Mouse (Mus musculus): Measurements from ENCODE around the gene Cacna2d1.

Gene Cacna2d1

DNA sequence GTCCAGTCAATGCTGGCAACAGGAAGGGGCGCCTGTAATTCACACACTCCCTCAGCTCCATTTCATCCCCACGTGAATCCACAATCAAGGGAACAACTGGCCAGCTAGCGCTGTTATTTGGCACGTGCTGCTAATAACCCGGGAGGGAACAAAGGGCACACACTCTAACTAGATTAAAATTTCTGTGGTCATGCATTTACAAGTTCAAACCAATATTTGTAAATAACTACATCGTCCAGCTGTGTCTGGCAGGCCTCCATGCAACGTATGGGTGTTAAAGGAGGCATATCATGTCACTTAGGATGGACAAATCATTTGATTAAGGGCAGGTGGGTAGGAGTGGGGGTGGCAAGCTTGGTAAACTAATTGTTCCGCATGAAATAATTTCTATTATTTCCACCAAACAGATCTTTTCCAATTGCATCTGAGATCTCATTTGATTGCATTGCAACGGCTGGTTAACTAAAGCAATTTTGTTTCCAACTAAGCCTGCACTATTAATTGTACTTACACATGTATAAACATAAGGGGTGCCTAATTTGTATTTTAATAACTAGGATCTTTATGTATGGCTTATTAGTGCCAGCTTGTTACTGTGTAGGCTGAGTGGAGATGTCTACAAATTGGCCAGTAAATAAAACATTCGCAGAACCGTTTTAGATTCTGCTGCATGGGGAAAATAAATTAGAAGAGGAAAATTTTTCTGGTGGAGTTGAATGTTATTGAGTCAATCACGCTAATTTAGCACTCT is 231.8 kb downstream of the Cacna2d1 start:
- no peak for DNase-seq

DNA sequence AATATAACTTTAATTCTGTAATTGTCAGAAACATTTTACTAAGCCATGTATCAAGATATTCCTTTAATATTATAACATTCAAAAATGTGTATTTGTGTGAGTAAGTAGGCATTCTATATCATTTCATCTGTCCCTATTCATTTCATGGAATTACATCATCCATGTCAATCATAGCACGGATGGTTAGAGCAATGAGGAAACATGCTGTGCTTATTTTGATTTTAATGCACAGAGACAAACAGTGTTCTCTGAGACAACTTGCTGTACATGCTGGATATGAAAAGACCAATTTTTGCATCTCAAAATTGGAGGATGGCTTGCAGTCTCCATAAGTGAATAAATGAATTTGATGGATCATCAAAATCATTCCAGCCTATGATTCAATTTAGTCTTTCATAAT is 232.4 kb downstream of the Cacna2d1 start:
- DNase-seq, result no peak

DNA sequence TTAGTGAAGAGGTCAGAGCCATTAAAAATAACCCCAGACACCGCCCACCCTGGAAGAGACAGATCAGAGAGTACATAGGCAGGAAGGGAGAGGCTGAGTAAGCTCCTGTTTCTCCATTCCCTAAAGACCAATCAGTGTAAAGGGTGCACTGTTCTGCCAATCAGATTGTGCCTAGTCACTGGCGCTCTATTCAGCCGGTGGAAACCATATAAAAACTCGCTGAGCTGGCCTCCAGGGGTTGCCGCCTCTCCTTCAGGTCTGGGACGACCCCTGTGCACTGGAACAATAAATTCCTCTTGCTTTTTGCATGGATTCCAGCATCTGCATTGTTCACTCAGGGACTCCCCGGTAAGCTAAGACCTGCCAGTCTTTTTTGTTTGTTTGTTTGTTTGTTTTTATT is 246.6 kb downstream of the Cacna2d1 start:
- no peak for DNase-seq

DNA sequence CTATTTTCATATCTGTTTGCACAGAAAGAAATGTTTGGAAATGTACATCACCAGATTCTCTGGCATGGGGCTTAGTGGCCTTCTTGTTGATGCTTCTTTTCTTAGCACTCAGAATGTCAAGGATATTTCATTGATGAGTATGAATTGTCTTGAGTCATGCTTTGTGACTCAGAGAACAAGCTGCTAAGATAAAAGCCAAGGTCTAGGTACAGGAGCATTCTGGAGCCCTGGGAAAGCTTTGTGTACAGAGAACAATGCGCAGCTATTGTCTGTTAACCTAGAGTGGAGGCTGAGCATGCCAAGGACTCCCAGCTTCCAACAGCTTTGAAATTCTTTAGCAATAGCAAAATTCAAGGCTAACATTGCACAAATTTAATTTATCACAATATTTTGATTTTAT is 249.6 kb downstream of the Cacna2d1 start:
- no peak for DNase-seq

DNA sequence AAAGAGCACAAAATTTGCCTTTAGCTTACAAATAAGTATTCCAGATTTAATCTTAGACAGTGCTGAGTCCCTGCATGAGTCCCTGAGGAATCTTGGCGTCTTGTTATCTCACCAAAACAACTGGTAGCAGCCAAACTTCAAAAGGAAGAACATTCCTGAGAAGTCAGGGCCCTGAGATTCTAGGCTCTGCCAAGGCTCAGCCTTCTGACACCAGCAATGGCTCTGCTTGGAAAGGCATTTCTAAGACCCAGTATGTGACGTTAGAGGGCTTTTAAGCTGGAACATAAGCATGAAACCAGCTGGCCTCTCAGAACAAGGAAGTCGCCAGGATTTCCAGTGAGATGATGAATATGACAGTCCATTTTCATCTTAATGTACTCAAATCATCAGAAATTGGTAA is 253.4 kb downstream of the Cacna2d1 start:
- DNase-seq, result peak; percentile 7 to 42

DNA sequence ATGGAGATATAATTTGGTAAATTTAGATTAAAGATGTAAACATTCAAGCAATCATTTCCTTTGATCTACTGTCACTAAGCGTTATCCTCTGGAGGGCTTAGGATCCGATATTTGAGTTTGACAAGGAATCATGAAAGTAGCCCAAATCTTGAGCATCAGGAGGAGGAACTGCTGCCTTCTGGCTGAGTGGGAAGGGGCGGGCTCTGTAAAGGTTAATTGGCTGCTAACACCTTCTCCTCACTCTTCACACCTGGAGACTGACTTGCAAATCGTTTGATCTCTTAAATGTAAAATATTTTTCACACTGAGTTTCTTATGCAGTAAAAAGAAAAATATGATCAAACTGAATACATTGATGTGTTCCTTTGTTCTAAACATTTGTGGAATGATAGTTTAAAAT is 255.4 kb downstream of the Cacna2d1 start:
- no peak for DNase-seq

DNA sequence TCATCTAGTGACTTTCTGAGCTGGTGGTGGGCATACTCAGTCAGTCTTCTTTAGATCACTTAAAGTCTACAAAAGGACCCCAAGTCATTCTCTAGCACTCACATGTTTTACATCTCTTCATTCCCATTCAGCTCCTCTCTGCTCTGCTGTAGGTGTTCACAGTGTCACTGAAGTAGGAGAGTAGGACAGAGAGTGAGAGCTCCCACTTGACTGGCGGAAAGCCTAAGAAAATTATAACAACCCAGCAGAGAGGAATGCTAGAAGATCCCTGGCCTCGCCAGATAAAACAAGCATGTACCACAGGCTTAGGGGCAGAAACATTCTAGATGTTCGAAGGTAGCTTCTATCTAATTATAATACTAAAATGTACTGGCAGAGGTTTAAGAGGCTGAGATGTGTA is 256.7 kb downstream of the Cacna2d1 start:
- DNase-seq, result no peak

DNA sequence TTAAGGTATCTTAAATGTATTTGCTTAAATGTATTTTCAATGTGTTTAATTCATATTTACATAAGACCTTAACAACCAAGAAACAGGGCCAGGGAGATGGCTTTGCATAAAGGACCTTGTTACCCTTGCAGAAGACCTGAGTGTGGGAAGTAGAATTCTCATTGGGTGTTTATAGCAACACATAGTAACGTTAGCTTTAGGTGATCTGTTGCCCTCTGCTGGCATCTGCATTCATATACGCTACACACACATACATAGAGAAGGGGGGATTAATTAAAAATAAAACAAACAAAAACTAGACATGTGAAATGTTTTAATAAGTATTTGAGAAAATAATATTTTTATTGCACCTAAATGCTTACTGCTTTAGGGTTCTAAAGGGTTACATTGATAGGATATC is 265.3 kb downstream of the Cacna2d1 start:
- no peak for DNase-seq

DNA sequence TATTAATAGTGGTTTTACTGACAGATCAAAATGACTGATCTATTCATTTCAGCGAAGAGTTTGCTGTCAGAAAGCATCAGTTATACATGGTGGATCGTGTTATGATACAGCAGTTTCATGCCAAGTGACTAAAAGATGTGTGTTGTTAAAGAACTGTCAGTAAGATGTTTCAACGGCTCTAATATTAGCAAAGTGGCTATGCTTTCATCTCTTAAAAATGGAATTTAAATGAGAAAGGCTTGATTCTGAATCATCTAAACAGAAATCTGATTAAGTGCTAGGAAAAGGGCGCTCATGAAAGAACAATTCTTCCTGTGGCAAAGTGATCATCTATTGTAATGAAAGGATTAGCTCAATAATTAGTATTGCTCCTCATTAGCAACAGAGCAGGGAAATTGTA is 287.5 kb downstream of the Cacna2d1 start:
- no peak for DNase-seq

DNA sequence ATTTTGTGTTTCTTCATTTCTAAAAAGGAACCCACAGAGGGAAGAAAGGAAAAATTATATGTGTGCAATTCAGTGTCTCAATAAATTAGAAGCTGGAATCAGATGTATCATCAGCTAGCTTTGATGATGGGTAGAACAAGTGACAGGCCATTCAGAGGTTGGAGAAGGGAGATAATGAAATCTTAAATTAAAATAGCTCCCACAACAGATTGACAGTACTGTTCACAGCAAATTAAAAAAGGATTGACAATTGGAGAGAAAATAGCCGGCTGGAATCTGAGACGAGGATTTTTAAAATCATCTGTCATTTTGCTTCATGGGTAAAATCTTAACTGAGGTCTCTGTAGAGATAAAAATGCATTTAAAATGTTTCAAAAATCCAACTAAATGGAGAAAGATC is 290.9 kb downstream of the Cacna2d1 start:
- DNase-seq, result no peak

DNA sequence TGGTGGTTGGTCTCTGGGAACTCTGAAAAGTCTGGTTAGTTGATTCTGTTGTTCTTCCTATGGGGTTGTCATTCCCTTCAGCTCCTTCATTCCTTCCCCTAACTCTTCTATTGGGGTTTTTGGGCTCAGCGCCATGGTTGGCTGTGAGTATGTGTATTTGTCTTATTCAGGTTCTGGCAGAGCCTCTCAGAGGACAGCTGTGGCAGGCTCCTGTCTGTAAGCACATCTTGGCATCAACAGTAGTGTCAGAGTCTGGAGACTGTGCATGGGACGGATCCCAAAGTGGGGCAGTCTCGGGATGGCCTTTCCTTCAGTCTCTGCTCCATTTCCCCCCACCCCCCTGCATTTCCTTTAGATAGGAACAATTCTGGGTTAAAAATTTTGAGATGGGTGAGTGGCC is 294.9 kb downstream of the Cacna2d1 start:
- peak in 1 of 2 experiments; percentile 22 for DNase-seq

DNA sequence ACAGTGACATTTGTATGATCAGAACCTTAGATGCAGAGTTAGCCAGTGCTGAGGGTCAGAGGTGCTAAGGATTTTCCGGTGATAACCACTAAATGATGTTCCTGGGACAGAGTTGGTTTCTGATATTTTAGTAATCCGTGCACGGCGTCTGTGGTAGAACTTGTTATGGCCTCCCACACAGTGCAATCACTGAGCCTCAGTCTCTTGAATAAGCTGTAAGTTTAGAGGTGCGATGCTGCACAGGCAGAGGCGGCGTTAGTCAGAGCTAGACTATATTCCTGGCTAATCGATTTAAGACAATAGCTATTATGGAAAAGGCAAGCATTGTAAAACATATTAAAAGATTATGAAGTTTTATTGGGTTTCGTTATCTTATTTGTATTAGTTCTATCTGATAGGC is 297.0 kb downstream of the Cacna2d1 start:
- no peak for DNase-seq

DNA sequence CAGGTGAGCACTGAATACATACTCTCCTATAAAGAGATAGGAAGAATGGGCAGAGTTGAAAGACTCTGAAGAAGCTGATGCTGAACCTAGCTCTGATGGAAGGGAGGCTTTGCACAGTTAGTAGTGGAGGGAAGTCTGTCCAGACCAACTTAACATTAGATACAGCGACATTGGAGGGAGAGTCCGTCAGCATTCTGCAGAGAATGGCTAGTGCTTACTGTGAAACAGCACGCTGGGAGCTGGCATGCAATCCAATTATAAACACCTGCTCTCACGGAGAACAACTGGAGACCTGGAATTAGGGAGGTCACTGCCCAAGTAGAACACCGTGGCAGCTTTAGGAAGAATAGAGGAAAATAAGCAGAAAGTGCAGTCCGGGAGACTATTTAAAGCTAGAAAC is 300.4 kb downstream of the Cacna2d1 start:
- DNase-seq, result no peak

DNA sequence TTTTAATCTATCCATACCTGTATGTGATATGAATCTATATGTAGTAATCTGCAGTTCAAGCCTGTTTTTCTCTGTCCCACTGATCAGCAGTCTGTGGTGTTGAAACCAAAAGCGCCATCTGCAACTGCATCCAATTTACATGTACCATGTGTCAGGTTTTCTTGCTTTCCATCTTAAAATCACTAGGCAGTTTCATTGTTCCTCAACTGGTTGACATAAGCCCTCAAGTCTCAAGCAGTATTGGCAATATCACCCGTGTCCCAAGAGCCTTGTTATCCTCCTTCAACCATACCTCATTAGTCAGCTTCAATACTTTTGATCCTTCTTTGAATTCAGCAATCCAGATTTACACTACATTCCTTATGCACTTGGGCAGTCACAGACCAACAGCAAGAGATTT is 301.4 kb downstream of the Cacna2d1 start:
- no peak for DNase-seq

DNA sequence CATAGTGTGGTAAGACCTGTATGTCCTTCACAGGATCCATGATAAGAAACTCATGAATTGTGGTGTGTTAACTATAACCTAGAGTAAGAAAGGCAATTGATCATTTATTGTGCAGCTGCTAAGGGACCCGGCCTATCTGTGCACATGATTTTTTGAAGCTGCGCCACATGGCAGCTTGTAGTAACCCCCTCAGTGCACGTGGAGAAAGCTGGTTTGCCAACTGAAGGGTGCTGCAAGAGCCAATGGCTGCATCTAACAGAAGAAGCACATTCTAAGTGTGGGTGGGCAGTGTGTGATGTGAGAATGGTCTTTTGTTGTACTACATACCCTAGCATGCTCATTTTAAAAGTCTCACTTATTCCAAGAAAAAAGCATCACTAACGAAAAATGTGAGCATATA is 302.1 kb downstream of the Cacna2d1 start:
- DNase-seq, result no peak

DNA sequence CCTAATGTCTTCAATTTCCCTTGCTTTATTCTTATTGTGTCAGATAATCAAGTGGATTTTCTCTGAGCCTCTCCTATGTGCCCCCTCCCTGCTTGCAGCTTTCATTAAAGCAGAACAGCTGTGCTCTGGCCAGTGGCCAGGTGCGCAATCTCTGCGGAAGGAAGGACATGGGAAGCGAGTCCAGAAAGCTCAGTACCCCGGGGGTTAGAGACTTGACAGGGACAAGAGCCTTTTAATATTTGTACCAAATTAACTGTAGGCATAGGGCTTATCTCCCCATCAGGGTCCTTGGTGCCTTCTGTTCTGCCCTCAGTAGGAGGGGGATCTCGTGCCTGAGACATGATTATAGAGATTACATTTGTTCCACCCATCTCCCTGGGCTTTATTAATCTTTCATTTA is 303.5 kb downstream of the Cacna2d1 start:
- DNase-seq, result peak; percentile 20 to 56

DNA sequence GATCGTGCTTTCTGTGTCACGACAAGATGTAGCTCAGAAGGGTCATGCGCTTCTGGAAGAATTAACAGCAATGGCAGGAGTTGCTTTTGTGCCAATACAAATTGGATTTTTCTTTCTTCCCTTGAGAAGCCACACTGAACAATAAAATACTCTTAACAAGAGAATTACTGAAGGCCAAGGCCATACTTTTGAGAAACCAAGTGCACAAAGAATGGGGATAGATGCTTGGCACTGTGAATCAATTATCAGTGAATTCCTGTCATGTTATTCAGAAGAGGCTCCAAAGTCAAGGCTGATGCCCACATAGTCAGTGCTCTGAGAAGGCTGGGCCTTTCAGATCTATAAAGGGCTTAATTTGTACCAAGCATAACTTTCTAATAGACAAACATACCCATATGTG is 305.8 kb downstream of the Cacna2d1 start:
- DNase-seq, result no peak

DNA sequence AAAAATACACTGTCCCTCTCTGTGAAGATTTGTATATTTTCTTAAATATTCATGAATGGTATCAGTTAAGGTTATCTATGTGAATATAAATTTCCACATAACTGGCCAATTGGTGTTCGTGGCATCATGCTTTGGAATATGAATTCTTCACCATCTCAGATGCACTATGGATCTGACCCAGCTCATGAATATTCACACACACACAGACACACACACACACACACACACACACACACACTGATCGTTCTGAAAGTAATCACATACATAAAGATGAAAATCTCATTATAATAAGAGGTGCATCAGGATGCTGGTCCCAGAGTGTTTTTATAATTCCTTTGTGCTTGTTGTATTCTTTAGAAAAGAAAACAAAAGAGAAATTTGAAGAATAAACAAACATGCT is 309.1 kb downstream of the Cacna2d1 start:
- no peak for DNase-seq

DNA sequence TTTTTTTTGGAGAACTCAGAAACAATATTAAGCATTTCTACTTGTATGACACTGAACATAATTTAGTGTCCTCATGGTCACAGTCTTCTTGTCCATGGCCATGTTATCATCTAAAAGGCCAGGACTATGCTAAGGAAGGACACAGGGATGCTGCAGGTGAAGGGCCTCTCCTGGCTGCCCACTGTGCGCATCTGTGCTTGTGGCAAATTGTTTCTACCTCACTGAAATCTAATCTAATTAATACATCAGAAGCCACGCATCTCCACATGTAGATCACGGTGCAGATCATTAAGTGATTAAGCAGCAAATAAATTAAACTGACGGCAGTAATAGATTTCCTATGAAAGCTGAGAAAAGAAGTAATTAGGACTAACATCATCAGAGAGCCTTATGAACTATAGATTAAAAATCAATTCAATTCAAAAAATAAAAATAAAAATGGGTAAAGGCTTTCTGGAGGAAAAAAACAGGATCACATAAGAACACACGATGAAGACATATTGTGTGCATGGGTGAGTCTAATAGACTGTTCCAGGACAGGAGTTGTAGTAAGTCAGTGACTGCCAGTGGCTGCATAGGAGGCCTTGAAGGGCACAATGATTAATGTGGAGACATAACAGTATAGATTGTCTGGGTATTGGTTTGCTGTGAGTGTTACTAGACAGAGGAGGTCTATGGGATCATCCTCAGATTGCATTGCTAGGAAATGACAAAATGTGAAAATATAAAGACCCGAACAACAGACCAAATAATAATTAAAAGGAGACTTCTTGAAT is 318.4 kb downstream of the Cacna2d1 start:
- DNase-seq, result no peak

DNA sequence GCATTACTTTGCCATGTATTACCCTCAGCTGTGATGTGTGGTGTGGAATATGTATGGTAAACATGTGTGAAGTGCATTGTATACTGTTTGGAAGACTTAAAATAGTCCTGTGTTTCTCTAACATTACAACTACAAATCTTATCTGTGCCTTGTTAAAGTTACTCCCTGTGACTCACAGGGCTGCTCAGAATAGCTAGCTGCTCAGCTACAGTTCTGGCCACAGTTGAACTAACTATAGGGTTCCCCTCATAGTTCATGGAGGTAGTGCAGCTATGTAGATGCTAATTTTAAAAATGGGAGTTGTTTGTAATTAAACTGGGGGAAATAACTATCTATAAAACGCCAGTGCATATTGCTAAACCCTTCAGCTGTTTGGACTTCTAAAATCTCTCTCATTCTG is 319.3 kb downstream of the Cacna2d1 start:
- no peak for DNase-seq

DNA sequence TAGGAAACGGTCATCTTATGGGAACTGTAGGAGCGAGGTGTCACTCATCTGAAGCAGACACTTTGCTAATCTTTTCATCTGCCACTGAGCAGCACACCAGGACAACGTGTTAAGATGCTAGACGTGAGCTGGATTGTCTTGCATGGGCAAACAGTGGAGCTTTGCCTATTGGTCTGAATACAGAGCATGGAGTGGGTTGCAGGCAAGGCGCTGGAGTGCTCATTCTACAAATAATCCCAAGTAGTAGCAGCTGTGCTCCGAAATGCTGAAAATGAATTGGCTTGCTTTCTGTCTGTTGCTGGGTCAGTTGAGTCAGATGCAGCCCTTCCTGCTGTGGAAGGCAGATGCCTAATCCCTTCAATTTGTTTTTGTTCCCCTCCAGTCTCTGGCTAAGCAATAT is 330.9 kb downstream of the Cacna2d1 start:
- DNase-seq, result no peak

DNA sequence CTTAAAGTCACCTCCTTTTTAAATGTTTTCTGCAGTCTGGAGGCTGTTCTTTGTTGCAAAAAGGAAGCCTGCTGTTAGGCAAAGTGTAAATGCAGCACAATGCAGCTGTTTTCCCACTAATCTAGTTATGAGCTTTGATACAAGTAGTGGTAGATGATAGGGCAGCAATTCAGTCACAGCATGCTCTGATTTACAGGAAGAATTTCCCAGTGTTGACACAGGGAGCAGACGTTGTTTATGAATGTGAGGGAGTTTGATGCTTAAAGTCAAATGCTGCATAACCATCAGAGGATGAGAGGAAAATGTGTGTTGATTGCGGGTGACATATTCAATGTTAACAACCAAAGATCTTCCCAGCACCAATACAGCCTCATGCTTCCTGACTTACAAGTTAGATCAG is 342.6 kb downstream of the Cacna2d1 start:
- DNase-seq, result no peak

DNA sequence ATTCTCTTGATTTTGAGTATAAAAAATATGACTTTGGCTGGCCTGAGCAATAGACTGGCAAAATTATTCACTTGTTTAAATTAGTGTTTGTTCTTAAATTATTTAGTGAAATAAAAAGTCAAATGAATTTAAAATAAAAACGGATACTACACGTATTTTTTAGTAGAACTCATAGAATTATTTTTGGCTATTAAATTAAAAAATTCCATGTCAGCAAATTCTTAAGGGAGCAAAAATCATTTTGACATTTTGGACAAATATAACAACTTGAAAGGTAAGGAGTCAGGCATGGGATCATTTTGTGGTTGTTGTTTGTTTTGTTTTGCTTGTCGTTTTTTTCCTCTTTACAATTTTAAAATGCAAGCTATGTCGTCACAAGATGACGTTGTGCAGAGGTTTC is 346.7 kb downstream of the Cacna2d1 start:
- no peak for DNase-seq

DNA sequence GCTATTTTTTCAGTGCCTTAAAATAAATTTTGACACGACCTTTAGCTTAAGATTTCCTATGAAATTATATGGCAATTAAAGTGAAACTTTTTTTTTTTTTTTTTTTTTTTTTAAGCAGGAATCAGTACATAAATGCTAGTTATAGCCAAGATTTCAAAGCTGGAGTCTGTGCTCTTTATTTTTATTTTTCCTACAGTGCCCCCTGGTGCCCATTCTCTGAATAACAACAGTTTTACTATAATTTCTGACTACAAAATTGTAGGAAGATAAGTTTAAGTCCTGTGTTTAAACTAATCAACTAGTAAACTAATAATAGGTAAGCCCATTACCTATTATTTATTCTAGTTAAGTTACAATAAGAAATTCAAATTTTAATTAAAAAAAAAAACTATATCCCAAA is 358.7 kb downstream of the Cacna2d1 start:
- DNase-seq, result peak in 1 of 2 experiments; percentile 10

DNA sequence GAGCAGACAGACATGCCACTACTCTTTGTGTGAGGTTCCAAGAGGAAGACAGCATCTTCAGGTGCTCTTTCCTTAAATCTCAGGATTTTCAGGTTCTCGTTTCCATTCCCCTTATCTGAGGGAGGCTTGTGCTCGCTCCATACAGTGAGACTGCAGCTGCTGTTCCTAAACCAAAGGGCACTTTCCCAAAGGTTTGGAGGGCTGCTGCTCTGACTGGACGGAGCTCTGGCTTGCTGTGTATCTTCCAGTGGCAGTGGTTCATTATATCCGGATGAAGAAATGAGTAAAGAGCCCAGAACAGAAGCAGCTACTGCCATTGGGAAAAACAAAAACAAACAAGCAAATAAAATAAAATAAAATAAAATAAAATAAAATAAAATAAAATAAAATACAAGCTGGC is 359.3 kb downstream of the Cacna2d1 start:
- no peak for DNase-seq

All from lung, adult 18-20 months (tissue).